Mouse (Mus musculus): ENCODE results near the gene Zfp941.

Zfp941 gene

GRCm38 (mm10) chr7:140840750-140841735, 19.1 kb upstream of the Zfp941 start:
- DNase-seq (ENCODE audit: low spot score in 2 of 2), result no peak

GRCm38 (mm10) chr7:140839556-140839955, 17.6 kb upstream of the Zfp941 start:
- DNase-seq (ENCODE audit: low spot score in 2 of 2), result no peak

GRCm38 (mm10) chr7:140836243-140837115, 14.5 kb upstream of the Zfp941 start:
- peak in 1 of 2 experiments; percentile 37 for DNase-seq (ENCODE audit: low spot score in 2 of 2)

- DNase-seq (ENCODE audit: low spot score in 2 of 2), result no peak
Measured at GRCm38 (mm10) chr7:140835758-140836087, 13.7 kb upstream of the Zfp941 start.

GRCm38 (mm10) chr7:140834968-140835757, 13.2 kb upstream of the Zfp941 start, which contains the start of gene Urah:
Urah (plus strand) TSS chr7:140835018.
- DNase-seq (ENCODE audit: low spot score in 2 of 2), result no peak

GRCm38 (mm10) chr7:140833341-140833740, 11.4 kb upstream of the Zfp941 start:
- DNase-seq (ENCODE audit: low spot score in 2 of 2), result no peak

- DNase-seq (ENCODE audit: low spot score in 2 of 2), result no peak
Measured at GRCm38 (mm10) chr7:140831447-140831846, 9.5 kb upstream of the Zfp941 start.

GRCm38 (mm10) chr7:140828171-140828881, 6.3 kb upstream of the Zfp941 start:
- DNase-seq (ENCODE audit: low spot score in 2 of 2), result no peak

- DNase-seq (ENCODE audit: low spot score in 2 of 2), result no peak
Measured at GRCm38 (mm10) chr7:140822731-140823130, 753 bp upstream of the Zfp941 start.

- DNase-seq (ENCODE audit: low spot score in 2 of 2), result no peak
Measured at GRCm38 (mm10) chr7:140821305-140821652, 699 bp downstream of the Zfp941 start.

- DNase-seq (ENCODE audit: low spot score in 2 of 2), result no peak
Measured at GRCm38 (mm10) chr7:140820173-140820572, 1.8 kb downstream of the Zfp941 start.

GRCm38 (mm10) chr7:140812850-140813249, 9.1 kb downstream of the Zfp941 start:
- DNase-seq (ENCODE audit: low spot score in 2 of 2), result no peak

GRCm38 (mm10) chr7:140811714-140812113, 10.3 kb downstream of the Zfp941 start:
- peak in 1 of 2 experiments; percentile 35 for DNase-seq (ENCODE audit: low spot score in 2 of 2)

GRCm38 (mm10) chr7:140810496-140810895, 11.5 kb downstream of the Zfp941 start:
- no peak for DNase-seq (ENCODE audit: low spot score in 2 of 2)

GRCm38 (mm10) chr7:140805704-140806103, 16.3 kb downstream of the Zfp941 start:
- peak in 1 of 2 experiments; percentile 34 for DNase-seq (ENCODE audit: low spot score in 2 of 2)

GRCm38 (mm10) chr7:140802629-140803028, 19.3 kb downstream of the Zfp941 start:
- DNase-seq (ENCODE audit: low spot score in 2 of 2), result no peak

- DNase-seq (ENCODE audit: low spot score in 2 of 2), result no peak
Measured at GRCm38 (mm10) chr7:140798212-140798611, 23.8 kb downstream of the Zfp941 start.

GRCm38 (mm10) chr7:140797619-140798018, 24.4 kb downstream of the Zfp941 start:
- no peak for DNase-seq (ENCODE audit: low spot score in 2 of 2)

GRCm38 (mm10) chr7:140793541-140793940, 28.4 kb downstream of the Zfp941 start:
- no peak for DNase-seq (ENCODE audit: low spot score in 2 of 2)

GRCm38 (mm10) chr7:140788053-140788435, 33.9 kb downstream of the Zfp941 start:
- DNase-seq (ENCODE audit: low spot score in 2 of 2), result no peak
